Mouse (Mus musculus): ENCODE data around the gene Trim7.

DNA sequence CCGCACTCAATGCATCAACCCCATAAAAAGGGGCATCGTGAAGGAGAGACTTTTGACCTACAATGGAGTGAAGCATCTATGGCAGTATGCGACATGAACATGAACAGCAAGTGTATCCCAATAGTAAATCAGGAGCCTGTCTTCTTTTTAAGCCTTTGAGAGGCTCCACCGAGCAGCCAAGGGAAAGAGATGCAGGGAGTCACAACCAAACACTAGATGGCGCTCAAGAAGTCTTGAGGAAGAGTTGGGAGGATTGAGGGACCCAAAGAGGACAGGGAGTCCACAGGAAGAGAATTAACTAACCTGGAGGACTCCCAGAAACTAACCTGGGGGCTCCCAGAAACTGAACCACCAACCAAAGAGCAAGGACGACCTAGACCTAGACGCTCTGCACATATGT, 46.5 kb upstream of the Trim7 start:
- peak; percentile 49; the same call in 1 of the 2 replicates for TF ChIP-seq CTCF (IDR thresholded peaks at IDR 0.05; ENCODE audit: extremely low read depth, insufficient read depth, insufficient read length, insufficient replicate concordance)
- TF ChIP-seq POLR2A (IDR thresholded peaks at IDR 0.05; ENCODE audit: low read depth, low read length) = no peak
